Mouse (Mus musculus): ENCODE data around the gene Snx1.

DNA sequence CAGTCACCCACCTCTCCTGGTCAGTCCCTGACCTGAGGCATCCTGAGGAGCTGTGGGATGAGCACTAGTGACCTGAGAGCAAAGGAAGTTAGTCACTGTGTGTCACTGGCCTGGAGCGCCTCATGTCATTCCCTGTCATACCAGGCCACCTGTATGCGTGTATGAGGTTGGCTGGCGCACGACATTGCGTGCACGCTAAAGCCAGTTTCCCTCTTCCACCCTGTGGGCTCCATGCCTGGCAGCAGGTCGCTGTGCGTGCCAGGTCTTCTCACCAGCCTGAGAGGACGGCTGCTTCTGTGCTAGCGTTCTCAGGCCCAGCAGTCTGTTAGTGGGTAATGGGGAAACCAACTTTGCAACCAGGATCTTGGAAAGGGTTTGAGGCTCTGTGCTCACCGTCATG lies 62.1 kb downstream of the Snx1 start:
- TF ChIP-seq CTCF (IDR thresholded peaks at IDR 0.05; ENCODE audit: borderline replicate concordance, control insufficient read depth, extremely low read depth, insufficient read depth, low read length, poor library complexity): no peak
- TF ChIP-seq POLR2A (IDR thresholded peaks at IDR 0.05; ENCODE audit: control insufficient read depth, extremely low read depth, insufficient read depth, low read length, poor library complexity): no peak

All from thymus, adult 2 months (tissue).